Mouse (Mus musculus) testis, postnatal 14 days (tissue): ENCODE measurements around the gene Cttn.
A peak's percentile ranks its signal among the peaks of the same experiment; 100 is the strongest.

Experiments
- DNase-seq: peaks from one replicate; pipeline ENCODE4 v3.0.0; 2021; ENCODE audit warnings: low spot score

The Cttn gene

DNA sequence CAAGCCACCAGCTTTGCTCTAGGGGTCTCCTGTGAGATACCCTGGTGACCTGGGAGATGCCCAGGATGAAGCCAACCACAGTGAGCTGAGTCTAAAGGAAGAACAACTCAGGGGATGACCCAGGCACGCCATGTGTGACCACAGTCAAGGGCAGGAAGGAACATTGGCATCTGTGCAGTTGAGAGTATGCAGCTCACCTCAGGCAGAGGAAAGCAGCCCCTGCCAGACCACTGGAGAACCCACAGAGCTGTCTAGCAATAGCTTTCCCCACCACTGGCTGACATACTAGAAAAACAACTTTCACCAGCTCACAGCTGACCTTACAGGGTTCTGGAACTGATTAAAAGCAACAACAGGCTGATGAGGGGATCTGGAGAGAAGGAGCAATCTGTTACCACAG is 22.6 kb downstream of the Cttn start:
- no peak for DNase-seq

DNA sequence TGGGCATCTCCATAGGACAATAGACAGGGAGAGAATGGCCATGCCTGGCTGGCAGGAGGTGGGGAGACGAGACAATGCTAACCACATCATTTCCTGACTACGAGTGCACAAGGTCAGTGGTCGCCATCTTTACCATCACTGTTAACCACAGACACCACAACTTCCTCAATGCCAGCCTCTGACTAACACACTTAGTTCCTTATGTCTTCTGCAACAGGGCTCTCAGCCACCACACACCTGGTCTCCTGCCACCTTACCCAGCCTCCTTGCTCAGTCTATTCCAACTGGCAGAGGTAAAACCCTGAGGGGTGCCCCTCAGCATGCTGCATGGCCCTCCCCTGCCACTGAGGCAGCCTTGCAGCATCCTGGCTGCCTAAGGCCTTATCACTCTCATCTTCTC is 23.7 kb downstream of the Cttn start:
- DNase-seq = no peak

GRCm38 (mm10) chr7:144444788-144445187 is 26.0 kb downstream of the Cttn start:
- DNase-seq = no peak

DNA sequence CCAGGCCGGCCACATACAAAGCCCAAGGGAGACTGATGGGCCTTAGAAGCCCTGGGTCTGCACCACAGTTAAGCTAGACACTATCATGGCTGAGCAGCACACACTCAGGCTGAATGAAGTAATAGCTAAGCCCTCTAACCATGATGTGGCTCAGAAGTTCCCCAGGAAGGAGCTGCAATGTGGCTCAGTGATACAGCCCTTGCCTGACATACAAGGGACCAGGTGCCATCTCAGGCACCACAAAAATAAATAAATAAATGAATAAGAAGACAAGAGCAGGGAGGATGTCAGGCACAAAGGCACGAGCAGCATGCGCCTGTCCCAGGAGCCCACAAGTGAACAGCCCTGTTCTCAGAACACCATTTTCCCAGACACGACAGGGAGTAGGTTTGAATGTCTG is 28.8 kb downstream of the Cttn start:
- DNase-seq = no peak

DNA sequence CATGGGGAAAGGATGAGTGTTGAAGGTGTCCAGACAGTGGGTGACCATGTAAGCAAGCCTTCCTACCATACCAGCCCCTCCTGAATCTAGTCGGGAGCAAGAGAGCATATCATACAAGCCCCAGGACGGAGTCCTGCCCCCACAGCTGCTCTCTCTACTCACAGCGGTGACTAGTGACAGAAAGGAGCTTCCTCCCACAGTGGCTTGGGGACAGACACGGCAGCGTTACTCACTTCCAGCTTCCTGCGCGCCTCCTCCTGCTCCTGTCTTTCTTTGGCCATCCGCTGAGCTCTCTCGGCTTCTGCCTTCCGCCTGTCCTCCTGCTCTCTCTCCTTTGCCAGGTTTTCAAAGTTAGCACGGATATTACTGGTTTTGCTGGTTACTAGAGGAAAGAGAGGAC is 29.3 kb downstream of the Cttn start:
- DNase-seq = no peak

DNA sequence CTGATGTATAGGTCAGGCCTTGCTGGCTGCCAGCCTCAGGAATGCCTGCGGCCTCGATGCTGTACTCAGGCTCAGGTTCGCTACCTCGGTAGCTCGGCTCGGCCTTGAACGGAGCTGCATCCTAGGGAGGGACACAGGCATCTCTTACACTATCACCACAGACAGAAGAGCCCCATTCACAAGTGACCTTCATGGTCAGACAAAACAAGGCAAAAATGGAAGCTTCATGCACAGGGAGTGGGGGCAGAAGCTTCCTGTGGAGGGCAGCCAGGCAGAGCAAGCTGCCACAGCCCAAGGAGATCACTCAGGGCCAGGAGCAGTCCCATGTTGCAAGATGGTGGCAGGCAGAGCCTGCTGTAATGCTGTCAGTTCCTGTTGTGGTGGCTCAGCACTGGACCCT is 32.0 kb downstream of the Cttn start:
- DNase-seq = peak; percentile 51

- no peak for DNase-seq
Observed at GRCm38 (mm10) chr7:144432920-144433319, 37.9 kb downstream of the Cttn start.

DNA sequence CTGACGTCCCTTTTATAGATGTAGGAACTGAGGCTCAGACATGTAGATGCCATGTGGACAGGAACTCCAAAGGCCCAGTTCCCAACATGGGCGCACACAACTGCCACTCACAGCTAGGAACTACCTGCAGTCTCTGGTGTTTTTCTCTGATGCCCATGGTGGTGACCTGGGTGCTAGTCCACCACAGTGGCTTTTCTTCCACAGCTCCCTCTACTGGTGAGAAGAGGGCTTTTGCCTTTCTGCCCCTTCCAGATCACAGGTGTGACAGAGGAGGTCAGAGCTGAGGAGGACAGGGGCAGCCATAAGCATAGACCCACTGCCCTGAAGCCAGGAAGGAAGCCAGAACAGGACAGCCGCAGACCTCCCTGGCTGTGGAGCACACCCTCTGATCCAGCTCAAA is 43.3 kb downstream of the Cttn start:
- DNase-seq = no peak

- no peak for DNase-seq
Observed at GRCm38 (mm10) chr7:144426594-144426993, 44.2 kb downstream of the Cttn start.

- DNase-seq = no peak
Observed at GRCm38 (mm10) chr7:144425953-144426352, 44.9 kb downstream of the Cttn start.

GRCm38 (mm10) chr7:144421478-144421877 is 49.3 kb downstream of the Cttn start:
- DNase-seq = no peak

- DNase-seq = no peak
Observed at GRCm38 (mm10) chr7:144420552-144420951, 50.3 kb downstream of the Cttn start.

- no peak for DNase-seq
Observed at GRCm38 (mm10) chr7:144417644-144418343, 53.0 kb downstream of the Cttn start.

- no peak for DNase-seq
Observed at GRCm38 (mm10) chr7:144417234-144417633, 53.6 kb downstream of the Cttn start.

- no peak for DNase-seq
Observed at GRCm38 (mm10) chr7:144415795-144416194, 55.0 kb downstream of the Cttn start.

- DNase-seq = no peak
Observed at GRCm38 (mm10) chr7:144414632-144415031, 56.2 kb downstream of the Cttn start.

- no peak for DNase-seq
Observed at GRCm38 (mm10) chr7:144411967-144412906, 58.6 kb downstream of the Cttn start.

- DNase-seq = no peak
Observed at GRCm38 (mm10) chr7:144409682-144410081, 61.1 kb downstream of the Cttn start.

DNA sequence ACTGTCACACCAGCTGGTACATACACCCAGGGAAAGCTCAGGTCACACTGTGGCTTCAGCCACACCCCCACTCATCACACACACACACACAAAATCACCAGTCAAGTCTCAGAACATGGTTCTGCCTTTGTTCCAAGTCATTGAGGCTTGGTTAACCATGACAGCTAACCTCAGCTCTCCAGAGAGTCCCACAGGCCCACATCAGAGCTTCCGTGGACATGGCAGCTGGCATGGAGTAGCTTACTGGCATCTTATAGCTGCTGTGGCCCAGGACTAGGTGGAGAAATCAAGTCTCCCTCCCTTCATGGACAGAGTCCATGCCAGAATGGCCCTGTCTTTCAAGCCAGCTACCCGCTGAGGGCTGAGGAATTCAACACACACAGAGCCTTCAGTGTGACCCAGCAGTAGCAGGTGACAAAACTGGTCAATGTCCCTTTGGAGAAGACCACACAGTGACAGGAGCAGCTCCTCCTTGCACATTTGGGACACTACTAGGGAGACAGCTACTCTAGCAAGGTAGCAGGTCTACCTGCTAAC is 62.3 kb downstream of the Cttn start:
- no peak for DNase-seq

DNA sequence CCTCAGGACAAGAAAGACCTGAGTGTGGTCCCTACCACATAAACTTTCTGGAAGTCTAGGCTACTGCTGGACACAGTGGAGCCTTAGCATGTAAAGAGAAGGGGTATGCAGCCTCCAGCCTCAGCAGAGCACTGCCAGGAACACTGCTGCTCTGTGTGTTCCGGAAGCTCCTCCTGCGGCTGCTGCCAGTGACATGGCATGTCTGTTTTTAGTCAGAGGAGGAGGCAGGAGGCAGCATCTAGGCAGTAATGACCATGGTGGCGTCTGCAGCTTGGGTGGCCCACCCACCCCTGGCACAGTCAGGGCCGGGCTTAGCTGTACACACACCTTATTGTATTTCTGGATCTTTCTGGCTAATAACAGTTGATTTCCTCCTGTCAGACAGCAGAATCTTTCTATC is 63.1 kb downstream of the Cttn start:
- no peak for DNase-seq

DNA sequence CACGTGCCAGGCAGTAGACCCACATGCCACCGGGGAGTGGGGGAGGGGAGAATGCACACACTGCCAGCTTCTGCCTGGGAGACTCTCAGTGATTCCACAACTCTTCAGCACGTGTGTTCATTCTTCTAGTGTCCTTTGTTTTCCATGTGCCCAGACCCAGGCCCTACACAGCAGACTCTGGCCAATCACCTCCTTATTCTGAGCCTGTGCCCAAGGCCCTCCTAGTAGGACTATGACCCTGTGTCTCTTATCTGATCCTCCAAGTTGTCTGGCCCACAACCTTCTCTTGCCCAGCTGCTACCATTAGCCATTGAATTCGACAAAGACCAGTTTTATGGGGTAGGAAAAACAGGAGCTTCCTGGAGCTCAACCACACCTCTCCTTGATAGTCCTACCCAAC is 68.3 kb downstream of the Cttn start:
- no peak for DNase-seq

DNA sequence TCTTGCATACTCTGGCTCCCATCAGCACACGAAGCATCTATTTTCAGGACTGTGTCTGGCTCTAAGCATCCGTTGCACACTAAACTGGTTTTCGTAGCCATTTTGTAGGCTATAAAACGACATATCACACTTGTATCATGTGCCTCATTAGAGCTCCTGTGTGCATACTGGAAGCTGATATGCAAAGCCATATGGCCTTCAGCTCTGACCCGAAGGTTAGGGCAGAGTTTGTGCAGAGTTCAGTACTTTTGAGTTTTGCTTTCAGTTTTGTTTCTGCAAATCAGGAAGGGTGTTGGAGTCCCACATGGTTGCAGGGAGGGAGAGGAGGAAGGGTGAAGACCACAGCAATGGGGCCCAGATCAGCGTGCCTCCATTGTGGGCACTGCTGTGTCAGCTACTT is 79.1 kb downstream of the Cttn start:
- DNase-seq = no peak

GRCm38 (mm10) chr7:144390676-144391075 is 80.1 kb downstream of the Cttn start:
- no peak for DNase-seq
